Mouse (Mus musculus): Measurements from ENCODE around the gene Kat14. TPM values are rescaled to one million over a fixed set of nuclear protein-coding genes. Genes with fewer than 3 reads are reported as not detected.

Kat14 gene
- polyA plus RNA-seq, 1 experiment from 2014 or later: 19.1 TPM

GRCm38 (mm10) chr2:144343158-144343557, 25.6 kb upstream of the Kat14 start:
- no peak overlapping the region for H3K27ac ChIP-seq (ENCODE audit: low read length)
- H3K9me3 ChIP-seq (ENCODE audit: low read length): no peaks in the 10 kb centered on the region
- no peak overlapping the region for H3K9ac ChIP-seq (replicated peaks; ENCODE audit: low read depth)
- ATAC-seq (no peak), DNase-seq (ENCODE audit: low spot score) (no peak)
- no peaks in the 10 kb centered on the region for H3K27me3 ChIP-seq (replicated peaks; ENCODE audit: insufficient read depth, low read length)
- H3K4me3 ChIP-seq (ENCODE audit: low read depth, low read length): no peak overlapping the region
- H3K4me1 ChIP-seq (ENCODE audit: insufficient read depth, low read depth, low read length): no peaks in the 10 kb centered on the region
- H3K36me3 ChIP-seq (ENCODE audit: insufficient read depth, low read length): no peaks in the 10 kb centered on the region
- no peak overlapping the region for H3K4me2 ChIP-seq (replicated peaks; ENCODE audit: low read depth, low read length)
- no peak for TF ChIP-seq CTCF (IDR thresholded peaks at IDR 0.05)
- no peak for TF ChIP-seq EP300 (IDR thresholded peaks at IDR 0.05)
- WGBS: 66% methylated on average over 4 of the region's 4 CpGs

- no peak overlapping the region for H3K27ac ChIP-seq (ENCODE audit: low read length)
- H3K4me3 ChIP-seq (ENCODE audit: low read depth, low read length): no peak overlapping the region
- no peak overlapping the region for H3K9ac ChIP-seq (replicated peaks; ENCODE audit: low read depth)
- TF ChIP-seq EP300 (IDR thresholded peaks at IDR 0.05) (no peak), CTCF (IDR thresholded peaks at IDR 0.05) (peak; percentile 51)
- ATAC-seq (no peak), DNase-seq (ENCODE audit: low spot score) (no peak)
- no peaks in the 10 kb centered on the region for H3K27me3 ChIP-seq (replicated peaks; ENCODE audit: insufficient read depth, low read length)
- H3K4me2 ChIP-seq (replicated peaks; ENCODE audit: low read depth, low read length): no peak overlapping the region
- no peaks in the 10 kb centered on the region for H3K9me3 ChIP-seq (ENCODE audit: low read length)
- no peaks in the 10 kb centered on the region for H3K4me1 ChIP-seq (ENCODE audit: insufficient read depth, low read depth, low read length)
- WGBS: 75% methylated on average over 3 of the region's 3 CpGs
- H3K36me3 ChIP-seq (ENCODE audit: insufficient read depth, low read length): no peaks in the 10 kb centered on the region
Observed at GRCm38 (mm10) chr2:144348525-144348924, 20.3 kb upstream of the Kat14 start.

- Histone ChIP-seq H3K9me3 (ENCODE audit: low read length) (no peaks in the 10 kb centered on the region), H3K9ac (replicated peaks; ENCODE audit: low read depth) (no peak overlapping the region), H3K27me3 (replicated peaks; ENCODE audit: insufficient read depth, low read length) (no peaks in the 10 kb centered on the region), H3K36me3 (ENCODE audit: insufficient read depth, low read length) (no peaks in the 10 kb centered on the region), H3K4me1 (ENCODE audit: insufficient read depth, low read depth, low read length) (no peaks in the 10 kb centered on the region), H3K4me2 (replicated peaks; ENCODE audit: low read depth, low read length) (no peak overlapping the region), H3K27ac (ENCODE audit: low read length) (no peak overlapping the region), H3K4me3 (ENCODE audit: low read depth, low read length) (no peak overlapping the region)
- no peak for TF ChIP-seq EP300 (IDR thresholded peaks at IDR 0.05)
- WGBS: 83% methylated on average over 11 of the region's 11 CpGs
- no peak for ATAC-seq
- DNase-seq (ENCODE audit: low spot score): no peak
Observed at GRCm38 (mm10) chr2:144352843-144353242, 15.9 kb upstream of the Kat14 start.

- peak overlapping the region; percentile 84 for H3K4me3 ChIP-seq (ENCODE audit: low read depth, low read length)
- H3K4me1 ChIP-seq (ENCODE audit: insufficient read depth, low read depth, low read length): peaks cover 5% of the 10 kb centered on the region
- WGBS: 1% methylated on average over 41 of the region's 43 CpGs
- H3K9ac ChIP-seq (replicated peaks; ENCODE audit: low read depth): peak overlapping the region; percentile 76
- H3K36me3 ChIP-seq (ENCODE audit: insufficient read depth, low read length): peaks cover 7% of the 10 kb centered on the region; the same call in 1 of the 2 replicates
- TF ChIP-seq CTCF (IDR thresholded peaks at IDR 0.05): peak; percentile 24
- no peak for TF ChIP-seq EP300 (IDR thresholded peaks at IDR 0.05)
- peak overlapping the region; percentile 70 for H3K4me2 ChIP-seq (replicated peaks; ENCODE audit: low read depth, low read length)
- H3K27ac ChIP-seq (ENCODE audit: low read length): peak overlapping the region; percentile 92
- no peaks in the 10 kb centered on the region for H3K27me3 ChIP-seq (replicated peaks; ENCODE audit: insufficient read depth, low read length)
- no peaks in the 10 kb centered on the region for H3K9me3 ChIP-seq (ENCODE audit: low read length)
- DNase-seq (ENCODE audit: low spot score): peak; percentile 83
- peak; percentile 86 for ATAC-seq
Observed at GRCm38 (mm10) chr2:144369020-144369421, 238 bp downstream of the Kat14 start.

- DNase-seq (ENCODE audit: low spot score): peak; percentile 57
- no peak for TF ChIP-seq CTCF (IDR thresholded peaks at IDR 0.05)
- TF ChIP-seq EP300 (IDR thresholded peaks at IDR 0.05): 0 out of 2 replicates have a peak, but pooled peaks have one; percentile 15
- peak overlapping the region; percentile 70 for H3K4me2 ChIP-seq (replicated peaks; ENCODE audit: low read depth, low read length)
- ATAC-seq: no peak
- no peaks in the 10 kb centered on the region for H3K9me3 ChIP-seq (ENCODE audit: low read length)
- H3K4me1 ChIP-seq (ENCODE audit: insufficient read depth, low read depth, low read length): peaks cover 5% of the 10 kb centered on the region
- H3K36me3 ChIP-seq (ENCODE audit: insufficient read depth, low read length): peaks cover 7% of the 10 kb centered on the region; the same call in 1 of the 2 replicates
- WGBS: under 1% methylated on average over 12 of the region's 12 CpGs
- peak overlapping the region; percentile 84 for H3K4me3 ChIP-seq (ENCODE audit: low read depth, low read length)
- H3K27me3 ChIP-seq (replicated peaks; ENCODE audit: insufficient read depth, low read length): no peaks in the 10 kb centered on the region
- H3K27ac ChIP-seq (ENCODE audit: low read length): peak overlapping the region; percentile 92
- H3K9ac ChIP-seq (replicated peaks; ENCODE audit: low read depth): peak overlapping the region; percentile 76
Observed at GRCm38 (mm10) chr2:144369511-144369910, 728 bp downstream of the Kat14 start.

- no peaks in the 10 kb centered on the region for H3K9me3 ChIP-seq (ENCODE audit: low read length)
- no peak for ATAC-seq
- no peaks in the 10 kb centered on the region for H3K27me3 ChIP-seq (replicated peaks; ENCODE audit: insufficient read depth, low read length)
- no peak overlapping the region for H3K4me3 ChIP-seq (ENCODE audit: low read depth, low read length)
- no peak overlapping the region for H3K4me2 ChIP-seq (replicated peaks; ENCODE audit: low read depth, low read length)
- TF ChIP-seq EP300 (IDR thresholded peaks at IDR 0.05): no peak
- TF ChIP-seq CTCF (IDR thresholded peaks at IDR 0.05): no peak
- H3K36me3 ChIP-seq (ENCODE audit: insufficient read depth, low read length): peaks cover 14% of the 10 kb centered on the region; the same call in 1 of the 2 replicates
- DNase-seq (ENCODE audit: low spot score): no peak
- 89% methylated on average over 4 of the region's 4 CpGs for WGBS
- peaks cover 5% of the 10 kb centered on the region for H3K4me1 ChIP-seq (ENCODE audit: insufficient read depth, low read depth, low read length)
- no peak overlapping the region for H3K27ac ChIP-seq (ENCODE audit: low read length)
- H3K9ac ChIP-seq (replicated peaks; ENCODE audit: low read depth): no peak overlapping the region
Observed at GRCm38 (mm10) chr2:144371566-144371965, 2.8 kb downstream of the Kat14 start.

GRCm38 (mm10) chr2:144373063-144373462, 4.3 kb downstream of the Kat14 start:
- H3K9ac ChIP-seq (replicated peaks; ENCODE audit: low read depth): no peak overlapping the region
- H3K27me3 ChIP-seq (replicated peaks; ENCODE audit: insufficient read depth, low read length): no peaks in the 10 kb centered on the region
- no peak overlapping the region for H3K27ac ChIP-seq (ENCODE audit: low read length)
- no peak for ATAC-seq
- DNase-seq (ENCODE audit: low spot score): no peak
- peaks cover 19% of the 10 kb centered on the region; the same call in 1 of the 2 replicates for H3K36me3 ChIP-seq (ENCODE audit: insufficient read depth, low read length)
- H3K4me1 ChIP-seq (ENCODE audit: insufficient read depth, low read depth, low read length): peaks cover 5% of the 10 kb centered on the region
- H3K4me3 ChIP-seq (ENCODE audit: low read depth, low read length): no peak overlapping the region
- no peak overlapping the region for H3K4me2 ChIP-seq (replicated peaks; ENCODE audit: low read depth, low read length)
- H3K9me3 ChIP-seq (ENCODE audit: low read length): no peaks in the 10 kb centered on the region
- 88% methylated on average over 9 of the region's 9 CpGs for WGBS
- TF ChIP-seq EP300 (IDR thresholded peaks at IDR 0.05): no peak

All from lung, postnatal 0 days (tissue).